Mouse (Mus musculus) gastrocnemius, postnatal 4 days (tissue): ENCODE measurements at regions not wholly inside any gene's neighbourhood (a gene's known extent, or its start where the extent isn't known, plus 50 kb on each side); places are given as distances from the start of the nearest gene placed in this dataset.

ENCODE experiments used
- DNase-seq, 2 experiments: peaks; one replicate each; pipeline ENCODE4 v3.0.0; 2021 to 2022; ENCODE audit warnings: low spot score in 2 of 2, mixed read lengths in 2 of 2

- DNase-seq = no peak
Measured at GRCm38 (mm10) chr6:53765302-53765701, 55.3 kb downstream of the Tril start.

GRCm38 (mm10) chr6:53762586-53762985 lies 58.0 kb downstream of the Tril start:
- DNase-seq = no peak

- DNase-seq = peak in 1 of 2 experiments; percentile 40
Measured at GRCm38 (mm10) chr6:53760651-53761058, 60.0 kb downstream of the Tril start.

- DNase-seq = no peak
Measured at GRCm38 (mm10) chr6:53759686-53760306, 60.8 kb downstream of the Tril start.

GRCm38 (mm10) chr6:53754366-53754765 lies 66.3 kb downstream of the Tril start:
- no peak for DNase-seq

- DNase-seq = no peak
Measured at GRCm38 (mm10) chr6:53750539-53750938, 70.1 kb downstream of the Tril start.
